Mouse (Mus musculus): ENCODE results near the gene Cd69. TPM values are rescaled to one million over a fixed set of nuclear protein-coding genes. Genes with fewer than 3 reads are reported as not detected.

Gene Cd69
- polyA plus RNA-seq, 1 experiment: not detected

- no peak for TF ChIP-seq EP300 (IDR thresholded peaks at IDR 0.05; ENCODE audit: insufficient read depth, low read depth, low read length)
- no peak for TF ChIP-seq POLR2A (IDR thresholded peaks at IDR 0.05; ENCODE audit: insufficient read depth, low read length)
- TF ChIP-seq CTCF (IDR thresholded peaks at IDR 0.05; ENCODE audit: low read depth, low read length): no peak
- no peaks in the 10 kb centered on the region for H3K27me3 ChIP-seq (ENCODE audit: control insufficient read depth, insufficient read depth, low read length, poor library complexity, severe bottlenecking)
- no peak overlapping the region for H3K27ac ChIP-seq (ENCODE audit: insufficient read depth, low read length)
- no peaks in the 10 kb centered on the region for H3K36me3 ChIP-seq (ENCODE audit: control insufficient read depth, insufficient read depth, low read length, poor library complexity, severe bottlenecking)
- H3K9ac ChIP-seq (ENCODE audit: low read depth, poor library complexity, severe bottlenecking): no peak overlapping the region
- no peaks in the 10 kb centered on the region; the same call in 1 of the 2 replicates for H3K9me3 ChIP-seq (replicated peaks; ENCODE audit: control insufficient read depth, insufficient read depth, low read length, poor library complexity, severe bottlenecking)
- H3K4me3 ChIP-seq (ENCODE audit: low read depth, low read length): no peak overlapping the region
- H3K4me1 ChIP-seq (ENCODE audit: control insufficient read depth, insufficient read depth, low read length): no peaks in the 10 kb centered on the region
These were observed 50.2 kb downstream of the Cd69 start for GRCm38 (mm10) chr6:129225078-129225477.

GRCm38 (mm10) chr6:129224090-129224489 is 51.1 kb downstream of the Cd69 start:
- Histone ChIP-seq H3K9me3 (replicated peaks; ENCODE audit: control insufficient read depth, insufficient read depth, low read length, poor library complexity, severe bottlenecking) (no peaks in the 10 kb centered on the region; the same call in 1 of the 2 replicates), H3K4me3 (ENCODE audit: low read depth, low read length) (no peak overlapping the region), H3K9ac (ENCODE audit: low read depth, poor library complexity, severe bottlenecking) (no peak overlapping the region), H3K36me3 (ENCODE audit: control insufficient read depth, insufficient read depth, low read length, poor library complexity, severe bottlenecking) (no peaks in the 10 kb centered on the region), H3K27ac (ENCODE audit: insufficient read depth, low read length) (no peak overlapping the region), H3K27me3 (ENCODE audit: control insufficient read depth, insufficient read depth, low read length, poor library complexity, severe bottlenecking) (no peaks in the 10 kb centered on the region), H3K4me1 (ENCODE audit: control insufficient read depth, insufficient read depth, low read length) (no peaks in the 10 kb centered on the region)
- TF ChIP-seq CTCF (IDR thresholded peaks at IDR 0.05; ENCODE audit: low read depth, low read length) (no peak), POLR2A (IDR thresholded peaks at IDR 0.05; ENCODE audit: insufficient read depth, low read length) (no peak), EP300 (IDR thresholded peaks at IDR 0.05; ENCODE audit: insufficient read depth, low read depth, low read length) (no peak)

GRCm38 (mm10) chr6:129223611-129224010 is 51.6 kb downstream of the Cd69 start:
- Histone ChIP-seq H3K36me3 (ENCODE audit: control insufficient read depth, insufficient read depth, low read length, poor library complexity, severe bottlenecking) (no peaks in the 10 kb centered on the region), H3K9ac (ENCODE audit: low read depth, poor library complexity, severe bottlenecking) (no peak overlapping the region), H3K9me3 (replicated peaks; ENCODE audit: control insufficient read depth, insufficient read depth, low read length, poor library complexity, severe bottlenecking) (no peaks in the 10 kb centered on the region; the same call in 1 of the 2 replicates), H3K4me3 (ENCODE audit: low read depth, low read length) (no peak overlapping the region), H3K27ac (ENCODE audit: insufficient read depth, low read length) (no peak overlapping the region), H3K4me1 (ENCODE audit: control insufficient read depth, insufficient read depth, low read length) (no peaks in the 10 kb centered on the region), H3K27me3 (ENCODE audit: control insufficient read depth, insufficient read depth, low read length, poor library complexity, severe bottlenecking) (no peaks in the 10 kb centered on the region)
- no peak for TF ChIP-seq POLR2A (IDR thresholded peaks at IDR 0.05; ENCODE audit: insufficient read depth, low read length)
- no peak for TF ChIP-seq CTCF (IDR thresholded peaks at IDR 0.05; ENCODE audit: low read depth, low read length)
- no peak for TF ChIP-seq EP300 (IDR thresholded peaks at IDR 0.05; ENCODE audit: insufficient read depth, low read depth, low read length)

- no peak for TF ChIP-seq CTCF (IDR thresholded peaks at IDR 0.05; ENCODE audit: low read depth, low read length)
- TF ChIP-seq EP300 (IDR thresholded peaks at IDR 0.05; ENCODE audit: insufficient read depth, low read depth, low read length): no peak
- TF ChIP-seq POLR2A (IDR thresholded peaks at IDR 0.05; ENCODE audit: insufficient read depth, low read length): no peak
- H3K27me3 ChIP-seq (ENCODE audit: control insufficient read depth, insufficient read depth, low read length, poor library complexity, severe bottlenecking): no peaks in the 10 kb centered on the region
- no peak overlapping the region for H3K9ac ChIP-seq (ENCODE audit: low read depth, poor library complexity, severe bottlenecking)
- H3K9me3 ChIP-seq (replicated peaks; ENCODE audit: control insufficient read depth, insufficient read depth, low read length, poor library complexity, severe bottlenecking): no peaks in the 10 kb centered on the region; the same call in 1 of the 2 replicates
- no peak overlapping the region for H3K27ac ChIP-seq (ENCODE audit: insufficient read depth, low read length)
- H3K36me3 ChIP-seq (ENCODE audit: control insufficient read depth, insufficient read depth, low read length, poor library complexity, severe bottlenecking): no peaks in the 10 kb centered on the region
- no peak overlapping the region for H3K4me3 ChIP-seq (ENCODE audit: low read depth, low read length)
- H3K4me1 ChIP-seq (ENCODE audit: control insufficient read depth, insufficient read depth, low read length): no peaks in the 10 kb centered on the region
These were observed 52.9 kb downstream of the Cd69 start for GRCm38 (mm10) chr6:129222188-129222800.

- Histone ChIP-seq H3K27me3 (ENCODE audit: control insufficient read depth, insufficient read depth, low read length, poor library complexity, severe bottlenecking) (no peaks in the 10 kb centered on the region), H3K9ac (ENCODE audit: low read depth, poor library complexity, severe bottlenecking) (no peak overlapping the region), H3K4me1 (ENCODE audit: control insufficient read depth, insufficient read depth, low read length) (no peaks in the 10 kb centered on the region), H3K27ac (ENCODE audit: insufficient read depth, low read length) (no peak overlapping the region), H3K36me3 (ENCODE audit: control insufficient read depth, insufficient read depth, low read length, poor library complexity, severe bottlenecking) (no peaks in the 10 kb centered on the region), H3K4me3 (ENCODE audit: low read depth, low read length) (no peak overlapping the region), H3K9me3 (replicated peaks; ENCODE audit: control insufficient read depth, insufficient read depth, low read length, poor library complexity, severe bottlenecking) (no peaks in the 10 kb centered on the region; the same call in 1 of the 2 replicates)
- TF ChIP-seq POLR2A (IDR thresholded peaks at IDR 0.05; ENCODE audit: insufficient read depth, low read length) (no peak), EP300 (IDR thresholded peaks at IDR 0.05; ENCODE audit: insufficient read depth, low read depth, low read length) (no peak), CTCF (IDR thresholded peaks at IDR 0.05; ENCODE audit: low read depth, low read length) (no peak)
These were observed 54.2 kb downstream of the Cd69 start for GRCm38 (mm10) chr6:129221053-129221452.

- no peak overlapping the region for H3K4me3 ChIP-seq (ENCODE audit: low read depth, low read length)
- no peaks in the 10 kb centered on the region for H3K4me1 ChIP-seq (ENCODE audit: control insufficient read depth, insufficient read depth, low read length)
- no peaks in the 10 kb centered on the region; the same call in 1 of the 2 replicates for H3K9me3 ChIP-seq (replicated peaks; ENCODE audit: control insufficient read depth, insufficient read depth, low read length, poor library complexity, severe bottlenecking)
- no peak overlapping the region for H3K27ac ChIP-seq (ENCODE audit: insufficient read depth, low read length)
- H3K9ac ChIP-seq (ENCODE audit: low read depth, poor library complexity, severe bottlenecking): no peak overlapping the region
- TF ChIP-seq POLR2A (IDR thresholded peaks at IDR 0.05; ENCODE audit: insufficient read depth, low read length) (no peak), EP300 (IDR thresholded peaks at IDR 0.05; ENCODE audit: insufficient read depth, low read depth, low read length) (no peak), CTCF (IDR thresholded peaks at IDR 0.05; ENCODE audit: low read depth, low read length) (no peak)
- no peaks in the 10 kb centered on the region for H3K27me3 ChIP-seq (ENCODE audit: control insufficient read depth, insufficient read depth, low read length, poor library complexity, severe bottlenecking)
- no peaks in the 10 kb centered on the region for H3K36me3 ChIP-seq (ENCODE audit: control insufficient read depth, insufficient read depth, low read length, poor library complexity, severe bottlenecking)
These were observed 55.2 kb downstream of the Cd69 start for GRCm38 (mm10) chr6:129219897-129220517.
